Mouse (Mus musculus) small intestine, adult 2 months (tissue): ENCODE measurements at regions not wholly inside any gene's neighbourhood (a gene's known extent, or its start where the extent isn't known, plus 50 kb on each side); places are given as distances from the start of the nearest gene placed in this dataset.

Experiments
- CTCF ChIP-seq: fragments of 200-500 bp; IDR thresholded peaks from 2 replicates; pipeline ENCODE4 v1.5.1; 2012; ENCODE audit warnings: low read depth, mild to moderate bottlenecking, control low read depth, inconsistent platforms, low read length, moderate library complexity, mixed read lengths; ENCODE audit not compliant: insufficient replicate concordance, insufficient read length; ENCODE audit errors: extremely low read depth
- POLR2A ChIP-seq: fragments of 200-500 bp; IDR thresholded peaks from 2 replicates; pipeline ENCODE4 v1.6.1; 2012; ENCODE audit warnings: low read depth, mild to moderate bottlenecking, control low read depth, inconsistent platforms, low read length, moderate library complexity

DNA sequence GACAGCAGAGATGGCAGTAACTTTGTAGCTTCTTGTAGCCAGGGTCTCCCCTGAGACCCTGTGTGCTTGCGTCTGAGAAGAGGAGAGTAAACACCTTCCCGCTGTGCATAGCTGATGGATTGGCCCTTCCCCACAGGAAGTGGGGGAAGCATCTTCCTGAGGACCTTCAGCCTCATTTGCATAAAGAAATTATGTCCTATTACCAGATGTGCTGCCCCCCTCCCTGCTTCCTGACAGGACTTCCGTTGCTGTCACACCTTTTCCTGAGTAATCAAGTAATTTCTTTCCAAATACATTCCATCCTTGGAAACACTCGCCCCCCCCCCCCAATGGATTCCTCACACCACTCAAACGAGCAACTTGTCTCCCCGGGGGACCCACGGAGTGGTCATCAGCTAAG is 77.5 kb upstream of the Med13l start:
- no peak for TF ChIP-seq CTCF
- no peak for TF ChIP-seq POLR2A
